Mouse (Mus musculus): ENCODE data around the gene Dlgap5. TPM values are rescaled to one million over a fixed set of nuclear protein-coding genes. Genes with fewer than 3 reads are reported as not detected.

Gene Dlgap5
- polyA plus RNA-seq, 1 experiment from 2014 or later: 63.8 TPM

GRCm38 (mm10) chr14:47383911-47384310, 34.3 kb downstream of the Dlgap5 start:
- H3K36me3 ChIP-seq (ENCODE audit: control insufficient read depth, insufficient read depth, low read length): peaks cover 32% of the 10 kb centered on the region
- H3K4me2 ChIP-seq (replicated peaks; ENCODE audit: low read depth, low read length): no peak overlapping the region
- ATAC-seq (ENCODE audit: low FRiP score, low TSS enrichment): no peak
- WGBS: 87% methylated on average over 7 of the region's 7 CpGs
- H3K9me3 ChIP-seq (ENCODE audit: control insufficient read depth, low read length): no peaks in the 10 kb centered on the region
- H3K4me1 ChIP-seq (ENCODE audit: control insufficient read depth, insufficient read depth, low read length): no peaks in the 10 kb centered on the region
- no peak overlapping the region for H3K27ac ChIP-seq (ENCODE audit: low read depth, low read length)
- H3K9ac ChIP-seq (ENCODE audit: low read depth, low read length): no peak overlapping the region
- no peaks in the 10 kb centered on the region for H3K27me3 ChIP-seq (ENCODE audit: control insufficient read depth, insufficient read depth, low read length)
- H3K4me3 ChIP-seq (ENCODE audit: low read length): no peak overlapping the region

DNA sequence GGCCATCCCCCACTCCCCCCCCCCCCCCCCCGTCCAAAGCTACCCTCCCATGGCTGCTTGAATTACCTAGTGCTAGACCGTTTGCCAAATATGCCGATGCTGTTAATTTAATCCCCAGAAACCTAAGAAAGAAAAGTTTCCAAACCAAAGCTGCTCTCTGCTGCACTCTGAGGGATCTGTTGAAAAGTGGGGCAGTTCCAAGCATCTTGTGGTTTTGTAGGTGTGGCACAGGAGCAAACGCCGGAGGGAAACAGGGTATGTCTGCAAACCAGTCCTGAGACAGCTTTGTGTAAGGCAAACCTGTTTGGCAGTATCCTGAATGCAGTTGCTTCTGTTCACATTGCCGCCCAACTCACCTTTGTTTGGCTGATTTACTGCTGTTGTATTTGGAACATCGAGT, 39.9 kb downstream of the Dlgap5 start:
- WGBS: 78% methylated on average over 7 of the region's 7 CpGs

GRCm38 (mm10) chr14:47376526-47376925, 41.7 kb downstream of the Dlgap5 start:
- Histone ChIP-seq H3K4me2 (replicated peaks; ENCODE audit: low read depth, low read length) (no peak overlapping the region), H3K36me3 (ENCODE audit: control insufficient read depth, insufficient read depth, low read length) (no peaks in the 10 kb centered on the region), H3K4me1 (ENCODE audit: control insufficient read depth, insufficient read depth, low read length) (no peaks in the 10 kb centered on the region), H3K27me3 (ENCODE audit: control insufficient read depth, insufficient read depth, low read length) (peaks cover 15% of the 10 kb centered on the region), H3K9me3 (ENCODE audit: control insufficient read depth, low read length) (no peaks in the 10 kb centered on the region), H3K27ac (ENCODE audit: low read depth, low read length) (no peak overlapping the region), H3K9ac (ENCODE audit: low read depth, low read length) (no peak overlapping the region), H3K4me3 (ENCODE audit: low read length) (no peak overlapping the region)
- 68% methylated on average over 2 of the region's 2 CpGs for WGBS
- no peak for ATAC-seq (ENCODE audit: low FRiP score, low TSS enrichment)

More for the DNA sequence above, 39.9 kb downstream of the Dlgap5 start:
- no peaks in the 10 kb centered on the region for H3K4me1 ChIP-seq (ENCODE audit: control insufficient read depth, insufficient read depth, low read length)
- peaks cover 11% of the 10 kb centered on the region for H3K27me3 ChIP-seq (ENCODE audit: control insufficient read depth, insufficient read depth, low read length)
- H3K4me2 ChIP-seq (replicated peaks; ENCODE audit: low read depth, low read length): no peak overlapping the region
- H3K9ac ChIP-seq (ENCODE audit: low read depth, low read length): no peak overlapping the region
- no peak overlapping the region for H3K4me3 ChIP-seq (ENCODE audit: low read length)
- no peaks in the 10 kb centered on the region for H3K9me3 ChIP-seq (ENCODE audit: control insufficient read depth, low read length)
- H3K36me3 ChIP-seq (ENCODE audit: control insufficient read depth, insufficient read depth, low read length): no peaks in the 10 kb centered on the region
- no peak overlapping the region for H3K27ac ChIP-seq (ENCODE audit: low read depth, low read length)
- no peak for ATAC-seq (ENCODE audit: low FRiP score, low TSS enrichment)

DNA sequence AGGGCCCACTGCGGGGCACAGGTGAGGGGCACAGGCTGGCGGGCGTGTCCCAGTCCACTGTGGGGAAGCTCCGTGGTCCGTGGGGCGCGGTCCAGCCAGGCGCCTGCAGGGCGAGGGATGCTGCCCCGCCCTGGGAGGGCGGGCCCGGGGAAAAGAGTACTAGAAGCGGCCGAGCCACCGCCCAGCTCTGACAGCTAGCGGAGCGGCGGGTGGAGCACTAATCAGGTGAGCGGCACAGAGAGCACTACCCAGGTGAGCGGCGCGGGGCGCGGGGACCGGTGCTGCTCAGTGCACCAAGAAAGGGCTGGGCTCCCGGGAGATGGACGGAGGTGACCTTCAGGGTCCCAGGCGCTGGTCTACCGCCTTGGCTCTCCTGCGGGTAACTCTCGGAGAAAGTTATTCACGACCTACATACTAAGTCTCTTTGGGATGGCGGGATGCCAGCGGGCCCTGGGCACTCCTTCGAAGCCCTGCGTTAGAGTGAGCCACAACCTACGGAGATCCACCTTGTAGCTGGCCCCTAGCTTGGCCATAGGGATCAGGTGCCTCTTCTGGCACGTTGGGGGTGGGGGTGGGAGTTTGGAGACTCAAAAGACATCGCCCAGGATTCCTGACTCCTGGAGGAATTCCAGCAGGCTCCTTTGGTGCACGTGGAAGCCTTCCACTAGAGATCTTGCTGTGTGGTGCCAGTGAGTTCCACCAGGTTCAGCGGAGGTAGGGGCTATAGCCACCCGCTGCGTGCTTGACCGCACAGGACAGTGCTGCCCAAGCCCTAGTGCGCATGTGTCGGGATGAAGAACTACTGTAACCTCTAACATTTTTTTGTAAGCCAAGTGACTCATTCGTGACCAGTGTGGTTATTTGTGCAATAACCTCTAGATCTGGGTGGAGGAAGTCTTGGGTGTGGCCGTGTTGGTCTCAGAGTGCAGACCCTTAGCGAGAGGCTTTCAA, 44.2 kb downstream of the Dlgap5 start:
- H3K9ac ChIP-seq (ENCODE audit: low read depth, low read length): no peak overlapping the region
- 0 out of 2 replicates have a peak, but pooled peaks have one; percentile 28 for ATAC-seq (ENCODE audit: low FRiP score, low TSS enrichment)
- peak overlapping the region; percentile 52 for H3K4me2 ChIP-seq (replicated peaks; ENCODE audit: low read depth, low read length)
- 10% methylated on average over 49 of the region's 49 CpGs for WGBS
- H3K4me3 ChIP-seq (ENCODE audit: low read length): peak overlapping the region; percentile 24
- no peak overlapping the region for H3K27ac ChIP-seq (ENCODE audit: low read depth, low read length)
- no peaks in the 10 kb centered on the region for H3K9me3 ChIP-seq (ENCODE audit: control insufficient read depth, low read length)
- no peaks in the 10 kb centered on the region for H3K36me3 ChIP-seq (ENCODE audit: control insufficient read depth, insufficient read depth, low read length)
- H3K27me3 ChIP-seq (ENCODE audit: control insufficient read depth, insufficient read depth, low read length): peaks cover 15% of the 10 kb centered on the region
- 0 out of 2 replicates have a peak, but pooled peaks cover 4% of the 10 kb centered on the region for H3K4me1 ChIP-seq (ENCODE audit: control insufficient read depth, insufficient read depth, low read length)

GRCm38 (mm10) chr14:47371689-47372088, 46.5 kb downstream of the Dlgap5 start:
- Histone ChIP-seq H3K36me3 (ENCODE audit: control insufficient read depth, insufficient read depth, low read length) (no peaks in the 10 kb centered on the region), H3K4me2 (replicated peaks; ENCODE audit: low read depth, low read length) (no peak overlapping the region), H3K4me3 (ENCODE audit: low read length) (no peak overlapping the region), H3K27ac (ENCODE audit: low read depth, low read length) (no peak overlapping the region), H3K9me3 (ENCODE audit: control insufficient read depth, low read length) (no peaks in the 10 kb centered on the region), H3K9ac (ENCODE audit: low read depth, low read length) (no peak overlapping the region), H3K27me3 (ENCODE audit: control insufficient read depth, insufficient read depth, low read length) (peaks cover 15% of the 10 kb centered on the region), H3K4me1 (ENCODE audit: control insufficient read depth, insufficient read depth, low read length) (0 out of 2 replicates have a peak, but pooled peaks cover 4% of the 10 kb centered on the region)
- 0 out of 2 replicates have a peak, but pooled peaks have one; percentile 9 for ATAC-seq (ENCODE audit: low FRiP score, low TSS enrichment)
- 64% methylated on average over 6 of the region's 6 CpGs for WGBS

DNA sequence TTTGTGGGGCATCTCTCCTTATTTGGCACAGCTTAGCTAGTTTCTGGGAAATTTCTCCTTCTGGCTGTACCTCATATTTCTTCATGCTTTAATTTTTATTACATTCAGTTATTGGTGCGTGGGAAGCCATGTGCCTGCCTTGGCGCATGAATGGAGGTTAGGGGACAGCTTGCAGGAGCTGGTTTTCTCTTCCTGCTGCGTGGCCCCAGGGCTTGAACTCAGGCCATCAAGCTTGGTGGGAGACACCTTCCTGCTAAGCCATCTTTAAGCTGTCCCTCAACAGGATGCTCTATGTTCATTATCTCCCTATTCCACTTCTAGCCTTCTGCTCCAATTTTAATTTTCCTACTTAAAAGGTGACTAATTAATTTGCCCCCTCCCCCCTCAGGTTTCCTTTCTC, 47.4 kb downstream of the Dlgap5 start:
- Histone ChIP-seq H3K27me3 (ENCODE audit: control insufficient read depth, insufficient read depth, low read length) (peaks cover 15% of the 10 kb centered on the region), H3K4me2 (replicated peaks; ENCODE audit: low read depth, low read length) (no peak overlapping the region), H3K9ac (ENCODE audit: low read depth, low read length) (no peak overlapping the region), H3K36me3 (ENCODE audit: control insufficient read depth, insufficient read depth, low read length) (no peaks in the 10 kb centered on the region), H3K4me3 (ENCODE audit: low read length) (no peak overlapping the region), H3K4me1 (ENCODE audit: control insufficient read depth, insufficient read depth, low read length) (0 out of 2 replicates have a peak, but pooled peaks cover 4% of the 10 kb centered on the region), H3K9me3 (ENCODE audit: control insufficient read depth, low read length) (no peaks in the 10 kb centered on the region), H3K27ac (ENCODE audit: low read depth, low read length) (no peak overlapping the region)
- WGBS: 71% methylated on average over 3 of the region's 3 CpGs
- ATAC-seq (ENCODE audit: low FRiP score, low TSS enrichment): no peak

DNA sequence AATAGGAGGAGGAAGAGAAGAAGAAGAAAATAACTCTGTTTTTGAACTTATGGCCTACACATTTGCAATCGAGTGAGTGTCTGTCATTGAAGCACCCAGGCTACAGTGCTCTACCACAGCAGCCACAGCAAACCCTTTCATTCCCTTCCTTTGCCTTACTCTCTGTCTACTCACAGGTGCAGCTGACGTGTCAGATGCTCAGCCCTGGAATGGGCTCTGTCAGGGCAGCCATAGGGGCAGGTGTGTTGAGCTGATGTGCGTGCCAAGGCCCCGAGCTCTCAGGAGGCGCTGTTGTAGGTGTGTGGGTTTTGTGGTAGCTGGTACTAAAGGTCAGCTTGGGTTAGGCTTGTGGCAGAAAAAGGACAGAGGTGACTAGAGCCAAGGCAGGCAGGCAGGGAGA, 48.5 kb downstream of the Dlgap5 start:
- no peak overlapping the region for H3K4me2 ChIP-seq (replicated peaks; ENCODE audit: low read depth, low read length)
- no peak for ATAC-seq (ENCODE audit: low FRiP score, low TSS enrichment)
- no peak overlapping the region for H3K27ac ChIP-seq (ENCODE audit: low read depth, low read length)
- H3K27me3 ChIP-seq (ENCODE audit: control insufficient read depth, insufficient read depth, low read length): peaks cover 15% of the 10 kb centered on the region
- H3K9ac ChIP-seq (ENCODE audit: low read depth, low read length): no peak overlapping the region
- H3K9me3 ChIP-seq (ENCODE audit: control insufficient read depth, low read length): no peaks in the 10 kb centered on the region
- no peaks in the 10 kb centered on the region for H3K36me3 ChIP-seq (ENCODE audit: control insufficient read depth, insufficient read depth, low read length)
- 84% methylated on average over 5 of the region's 5 CpGs for WGBS
- no peak overlapping the region for H3K4me3 ChIP-seq (ENCODE audit: low read length)
- H3K4me1 ChIP-seq (ENCODE audit: control insufficient read depth, insufficient read depth, low read length): 0 out of 2 replicates have a peak, but pooled peaks cover 12% of the 10 kb centered on the region

- peak within 1 kb of the TSS; percentile 62 for H3K27ac ChIP-seq (ENCODE audit: low read depth, low read length)
- H3K9me3 ChIP-seq (ENCODE audit: control insufficient read depth, low read length): no peaks in the 10 kb centered on the region
- 0 out of 2 replicates have a peak, but pooled peaks cover 12% of the 10 kb centered on the region for H3K4me1 ChIP-seq (ENCODE audit: control insufficient read depth, insufficient read depth, low read length)
- no peaks in the 10 kb centered on the region for H3K36me3 ChIP-seq (ENCODE audit: control insufficient read depth, insufficient read depth, low read length)
- no peak within 1 kb of the TSS for H3K4me3 ChIP-seq (ENCODE audit: low read length)
- no peak within 1 kb of the TSS for H3K9ac ChIP-seq (ENCODE audit: low read depth, low read length)
- WGBS: 61% methylated on average over 9 of the region's 9 CpGs
- ATAC-seq (ENCODE audit: low FRiP score, low TSS enrichment): peak; percentile 61
- H3K4me2 ChIP-seq (replicated peaks; ENCODE audit: low read depth, low read length): no peak within 1 kb of the TSS
- no peaks in the 10 kb centered on the region for H3K27me3 ChIP-seq (ENCODE audit: control insufficient read depth, insufficient read depth, low read length)
Measured at GRCm38 (mm10) chr14:47367461-47367860, 50.7 kb downstream of the Dlgap5 start, which contains the start of gene Lgals3. Lgals3 (plus strand) TSS chr14:47367751.

DNA sequence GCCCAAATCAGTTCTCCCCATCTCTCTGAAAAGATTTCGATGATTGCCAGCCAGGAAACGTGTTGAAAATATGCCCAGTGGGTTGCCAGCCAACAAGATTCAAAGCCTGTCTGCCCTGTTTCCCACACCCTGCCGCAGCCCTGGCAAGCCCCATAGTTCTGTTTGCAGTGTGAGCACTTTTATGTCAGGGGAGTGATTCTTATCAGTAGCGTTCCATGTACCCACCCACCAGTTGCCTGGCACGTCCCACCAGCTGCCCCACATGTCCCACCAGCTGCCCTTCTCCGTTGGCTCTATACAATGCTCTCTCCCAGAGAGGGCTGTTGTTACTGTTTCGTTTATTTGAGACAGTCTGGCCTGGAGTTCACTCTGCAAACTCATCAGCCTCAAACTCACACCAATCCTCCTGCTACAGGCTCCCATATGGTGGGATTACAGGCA, 51.3 kb downstream of the Dlgap5 start:
- H3K4me2 ChIP-seq (replicated peaks; ENCODE audit: low read depth, low read length): no peak overlapping the region
- WGBS: 51% methylated on average over 7 of the region's 7 CpGs
- H3K27ac ChIP-seq (ENCODE audit: low read depth, low read length): peak overlapping the region; percentile 62; the same call in 1 of the 2 replicates

More for the DNA sequence above, 51.3 kb downstream of the Dlgap5 start:
- no peaks in the 10 kb centered on the region for H3K36me3 ChIP-seq (ENCODE audit: control insufficient read depth, insufficient read depth, low read length)
- H3K4me3 ChIP-seq (ENCODE audit: low read length): no peak overlapping the region
- H3K9ac ChIP-seq (ENCODE audit: low read depth, low read length): no peak overlapping the region
- no peaks in the 10 kb centered on the region for H3K27me3 ChIP-seq (ENCODE audit: control insufficient read depth, insufficient read depth, low read length)
- ATAC-seq (ENCODE audit: low FRiP score, low TSS enrichment): no peak
- H3K4me1 ChIP-seq (ENCODE audit: control insufficient read depth, insufficient read depth, low read length): 0 out of 2 replicates have a peak, but pooled peaks cover 12% of the 10 kb centered on the region
- H3K9me3 ChIP-seq (ENCODE audit: control insufficient read depth, low read length): no peaks in the 10 kb centered on the region

Data from kidney, embryonic 14.5 days (tissue).